Mouse (Mus musculus) ES-E14 (cell line): Measurements from ENCODE around the gene Hoxc10.

Experiments
- CHD2 ChIP-seq: IDR thresholded peaks from 2 replicates; pipeline ENCODE4 v1.6.1; 2014; ENCODE audit warnings: mild to moderate bottlenecking, low read depth, low read length, inconsistent platforms
- ZNF384 ChIP-seq: IDR thresholded peaks from 2 replicates; pipeline ENCODE4 v1.6.1; 2012; ENCODE audit warnings: low read depth, low read length, inconsistent platforms

- TF ChIP-seq CHD2: no peak
- no peak for TF ChIP-seq ZNF384
Measured at GRCm38 (mm10) chr15:102980912-102981311, 14.3 kb downstream of the Hoxc10 start.
